Mouse (Mus musculus) G1E (cell line): ENCODE data around the gene AC140267.1. TPM values are rescaled to one million over a fixed set of nuclear protein-coding genes. Genes with fewer than 3 reads are reported as not detected.

Experiments
- ATAC-seq: 2 replicates; pipeline ENCODE4 v1.8.0; 2016; ENCODE audit warnings: mild to moderate bottlenecking; ENCODE audit not compliant: insufficient number of reproducible peaks, poor library complexity, low FRiP score, severe bottlenecking; ENCODE audit errors: extremely low read depth
- DNase-seq: peaks from one replicate; pipeline ENCODE4 v3.0.0; 2012; ENCODE audit warnings: low spot score
- H3K27me3 ChIP-seq: 2 replicates; pipeline ENCODE4 v1.6.1; 2012; ENCODE audit warnings: mild to moderate bottlenecking, low read length, inconsistent platforms; ENCODE audit not compliant: insufficient read depth
- H3K36me3 ChIP-seq: replicated peaks from 2 replicates; pipeline ENCODE3; 2012; ENCODE audit warnings: mild to moderate bottlenecking, inconsistent platforms
- H3K4me1 ChIP-seq: 2 replicates; pipeline ENCODE4 v1.6.1; 2012; ENCODE audit warnings: low read depth, low read length, inconsistent platforms, mixed read lengths; ENCODE audit not compliant: insufficient read depth
- H3K4me3 ChIP-seq: 2 replicates; pipeline ENCODE4 v1.5.1; 2012; ENCODE audit warnings: low read depth, mild to moderate bottlenecking, inconsistent platforms, low read length, moderate library complexity, mixed read lengths
- H3K9me3 ChIP-seq: replicated peaks from 2 replicates; pipeline ENCODE4 v1.6.1; 2012; ENCODE audit warnings: inconsistent platforms
- CTCF ChIP-seq: IDR thresholded peaks from 2 replicates; pipeline ENCODE4 v1.5.1; 2012; ENCODE audit warnings: low read depth, low read length, inconsistent platforms, mixed read lengths
- GATA1 ChIP-seq: IDR thresholded peaks from 2 replicates; pipeline ENCODE4 v1.6.1; 2012; ENCODE audit warnings: borderline replicate concordance, low read length, inconsistent platforms, mixed read lengths
- GATA2 ChIP-seq: IDR thresholded peaks from 2 replicates; pipeline ENCODE4 v1.6.1; 2012; ENCODE audit warnings: low read depth, low read length, inconsistent platforms, borderline replicate concordance
- POLR2AphosphoS5 ChIP-seq: IDR thresholded peaks from 2 replicates; pipeline ENCODE4 v1.6.1; 2012; ENCODE audit warnings: low read depth, low read length, inconsistent platforms; ENCODE audit not compliant: insufficient replicate concordance
- TAL1 ChIP-seq: conservative IDR thresholded peaks from 2 replicates; pipeline ENCODE4 v1.6.1; 2012; ENCODE audit warnings: low read depth, low read length, inconsistent platforms, mixed read lengths
- polyA plus RNA-seq: library from polyadenylated mRNA; stranded (reverse); fragments of >175 nt; gene quantifications from 2 replicates; pipeline ENCODE4 v1.2.3, GENCODE M21; 2012
- total RNA-seq, 2 experiments: library from RNA; stranded (forward) in 1 of 2; stranded (reverse) in 1 of 2; fragments of 200-1000 nt in 1 of 2; fragments of >200 nt in 1 of 2; fragmentation: Nextera tagmentation in 1 of 2; gene quantifications; 2 replicates each; pipeline ENCODE4 v1.2.3; 2014 to 2017

The AC140267.1 gene
- total and polyA plus RNA-seq, 3 experiments: 14.0 TPM; not detected in 2

DNA sequence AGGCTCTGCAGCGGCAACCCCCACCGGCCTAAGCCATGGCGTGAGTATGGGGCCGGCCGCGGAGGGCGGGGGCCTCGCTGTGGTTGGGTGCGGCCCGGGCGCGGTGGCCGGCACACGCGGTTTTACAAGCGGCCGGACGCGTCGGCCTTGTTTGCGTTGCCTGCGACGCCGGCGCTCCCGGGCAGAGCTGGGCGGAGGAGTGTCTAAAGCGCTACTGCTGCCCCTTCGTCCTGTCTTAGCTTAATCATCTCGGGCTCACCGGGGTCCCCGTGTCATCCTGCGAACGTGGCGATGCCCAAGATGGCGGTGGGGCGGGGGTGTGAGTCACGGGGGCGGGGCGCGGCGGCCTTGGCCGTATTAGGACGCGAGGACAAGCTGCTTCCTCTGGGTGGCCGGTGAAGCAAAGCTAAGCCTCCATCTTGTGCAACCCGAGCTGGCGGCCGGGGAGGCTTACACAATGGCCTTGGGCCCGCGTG, 20.0 kb downstream of the AC140267.1 start:
- TF ChIP-seq TAL1 (no peak), CTCF (no peak), GATA2 (no peak), GATA1 (no peak), POLR2AphosphoS5 (no peak)
- H3K9me3 ChIP-seq: peaks cover 13% of the 10 kb centered on the region
- peaks cover 97% of the 10 kb centered on the region for H3K36me3 ChIP-seq
- peak overlapping the region; percentile 75 for H3K4me3 ChIP-seq
- DNase-seq (peak; percentile 78), ATAC-seq (no peak; the same call in 1 of the 2 replicates)
- H3K27me3 ChIP-seq: no peaks in the 10 kb centered on the region
- H3K4me1 ChIP-seq: peaks cover 65% of the 10 kb centered on the region

GRCm38 (mm10) chr15:80256242-80256641, 20.6 kb downstream of the AC140267.1 start:
- no peak for DNase-seq
- H3K4me3 ChIP-seq: peak overlapping the region; percentile 75
- peaks cover 13% of the 10 kb centered on the region for H3K9me3 ChIP-seq
- peaks cover 65% of the 10 kb centered on the region for H3K4me1 ChIP-seq
- no peaks in the 10 kb centered on the region for H3K27me3 ChIP-seq
- peaks cover 97% of the 10 kb centered on the region for H3K36me3 ChIP-seq
- ATAC-seq: no peak
- TF ChIP-seq POLR2AphosphoS5: no peak
- no peak for TF ChIP-seq GATA1
- TF ChIP-seq GATA2: no peak
- no peak for TF ChIP-seq CTCF
- no peak for TF ChIP-seq TAL1

- no peak for DNase-seq
- ATAC-seq: no peak
- Histone ChIP-seq H3K4me3 (peak overlapping the region; percentile 75), H3K4me1 (peaks cover 61% of the 10 kb centered on the region), H3K27me3 (no peaks in the 10 kb centered on the region), H3K36me3 (peaks cover 97% of the 10 kb centered on the region), H3K9me3 (peaks cover 13% of the 10 kb centered on the region)
- TF ChIP-seq TAL1 (no peak), POLR2AphosphoS5 (no peak), GATA1 (no peak), GATA2 (no peak), CTCF (no peak)
Measured at GRCm38 (mm10) chr15:80256656-80257601, 21.3 kb downstream of the AC140267.1 start.

DNA sequence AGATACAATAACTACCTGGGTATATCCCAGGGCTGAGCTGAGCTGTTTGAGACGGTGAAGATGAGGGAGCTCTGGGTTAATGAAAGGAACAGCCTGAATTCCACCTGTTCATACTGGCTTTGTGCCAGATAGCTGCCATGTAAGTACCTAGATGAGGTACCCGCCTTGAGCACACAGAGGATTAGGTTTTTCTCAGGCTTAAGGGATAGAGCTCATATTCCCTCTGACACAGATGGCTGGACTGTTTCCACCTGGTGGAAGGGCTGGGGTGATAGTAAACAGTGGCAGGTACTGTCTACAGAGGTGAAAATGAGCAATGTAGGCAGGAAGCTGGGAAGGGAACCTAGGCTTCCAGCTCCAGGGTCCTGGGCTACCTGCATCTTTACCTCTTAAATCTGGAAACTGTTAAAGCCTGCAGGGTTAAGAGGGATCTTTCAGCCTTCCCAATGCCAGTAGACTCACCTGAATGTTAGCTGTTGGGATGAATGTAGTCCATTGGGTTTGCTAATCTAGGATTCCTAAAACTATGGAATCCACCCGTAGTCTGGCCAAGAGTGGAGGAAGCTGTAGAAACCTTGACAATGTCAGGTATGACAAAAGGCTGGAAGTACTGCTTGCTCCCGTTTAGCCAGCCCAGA, 22.1 kb downstream of the AC140267.1 start:
- Histone ChIP-seq H3K4me3 (no peak overlapping the region; the same call in 1 of the 2 replicates), H3K36me3 (peaks cover 100% of the 10 kb centered on the region), H3K4me1 (peaks cover 69% of the 10 kb centered on the region), H3K27me3 (no peaks in the 10 kb centered on the region), H3K9me3 (peaks cover 13% of the 10 kb centered on the region)
- TF ChIP-seq GATA1: no peak
- TF ChIP-seq POLR2AphosphoS5: no peak
- no peak for TF ChIP-seq TAL1
- no peak for TF ChIP-seq GATA2
- TF ChIP-seq CTCF: no peak
- DNase-seq (no peak), ATAC-seq (no peak)

- Histone ChIP-seq H3K4me3 (peak overlapping the region; percentile 44; the same call in 1 of the 2 replicates), H3K27me3 (no peaks in the 10 kb centered on the region), H3K9me3 (peaks cover 13% of the 10 kb centered on the region), H3K4me1 (peaks cover 75% of the 10 kb centered on the region), H3K36me3 (peaks cover 97% of the 10 kb centered on the region)
- TF ChIP-seq TAL1 (no peak), POLR2AphosphoS5 (no peak), CTCF (no peak), GATA2 (no peak), GATA1 (no peak)
- ATAC-seq: no peak
- DNase-seq: peak; percentile 44
Measured at GRCm38 (mm10) chr15:80258240-80259170, 22.9 kb downstream of the AC140267.1 start.
